In the genomic region with DNA sequence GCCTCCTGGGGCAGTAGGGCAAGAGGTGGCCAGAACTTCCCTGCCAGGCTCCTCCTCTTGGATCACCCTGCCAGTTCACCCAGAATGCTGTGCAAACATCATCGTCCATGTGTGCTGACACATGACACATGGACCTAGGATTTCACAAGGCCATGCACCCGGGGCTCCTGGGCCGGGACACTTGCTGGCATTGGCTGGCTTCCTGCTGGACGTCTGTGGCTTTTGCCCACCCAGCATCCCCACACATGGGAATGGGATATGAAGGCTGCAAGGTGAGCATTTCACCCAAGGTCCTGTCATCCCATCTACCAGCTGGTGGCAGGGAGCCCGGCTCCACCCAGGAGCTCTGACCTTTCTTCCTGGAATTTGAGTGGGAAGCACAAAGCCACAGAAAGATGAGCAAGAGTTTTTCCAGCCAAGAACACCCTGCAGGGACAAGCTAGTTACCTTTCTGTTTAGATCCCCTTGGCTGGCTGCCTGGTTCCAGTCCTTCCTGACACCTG, we compare ENCODE assay signal across 9 mouse cellular contexts. TPM values are rescaled to one million over a fixed set of nuclear protein-coding genes. Genes with fewer than 3 reads are reported as not detected.
A peak's percentile ranks its signal among the peaks of the same experiment; 100 is the strongest.
DNase-seq lines count a peak whose midpoint lies in the region.
"Had no signal": no experiment of that assay in that cellular context is flagged by ENCODE, and none has a peak within 500 bp of the region (broad histone marks: within the 10 kb centered on the region; RNA-seq: fewer than 3 reads in every experiment).

No protein-coding gene starts in this region.

- DNase-seq in gastrocnemius, postnatal 14 days = peak; percentile 14
- no peak for DNase-seq in gastrocnemius, adult 18-20 months (ENCODE audit: low spot score)
- peak; percentile 89 for DNase-seq in brain, adult 2 months (ENCODE audit: low read depth, low spot score)
- DNase-seq in kidney, adult 8-10 months = peak; percentile 83 to 91
- peak; percentile 48 to 64 for DNase-seq in lung, postnatal 4 days
- no peak for DNase-seq in thymus, postnatal 14 days
- DNase-seq in right cerebral cortex, adult 2 months (ENCODE audit: low spot score in 2 of 2) = no peak
- DNase-seq in left cerebral cortex, adult 11 months (ENCODE audit: low spot score) = no peak
- DNase-seq: heart, postnatal 4 days had no signal

- intact Hi-C loops in gastrocnemius, postnatal 14 days (cut with DNase I; ENCODE audit: low total_unique reads) = loop anchor here (10.0 kb wide), 1 partner anchor 108 kb away; no protein-coding TSS in a partner anchor

RNA-seq across cellular contexts. Expression of gene Mical3, which starts 8.0 kb away (rescaled TPM):
- 10 to 100 TPM; 45.6 to 53.0 TPM for total RNA-seq in gastrocnemius, postnatal 14 days (2021)
- 10 to 100 TPM; 46.0 to 59.0 TPM for total RNA-seq in gastrocnemius, adult 18-20 months (2021)

Comparison
In these comparisons a context has a peak if more than half of its experiments do, and no peak if none do; other contexts are left out.
1. DNase-seq: peak in gastrocnemius, postnatal 14 days (single experiment), brain, adult 2 months (single experiment), kidney, adult 8-10 months (2 of 2) and lung, postnatal 4 days (2 of 2); none in gastrocnemius, adult 18-20 months (single experiment), thymus, postnatal 14 days (single experiment), right cerebral cortex, adult 2 months (0 of 2) and left cerebral cortex, adult 11 months (single experiment).